Mouse (Mus musculus) urinary bladder, postnatal 25 days (tissue): ENCODE data around the gene Foxp3.

Experiments
- DNase-seq: peaks from one replicate; pipeline ENCODE4 v3.0.0; 2022; ENCODE audit warnings: low spot score

Gene Foxp3

DNA sequence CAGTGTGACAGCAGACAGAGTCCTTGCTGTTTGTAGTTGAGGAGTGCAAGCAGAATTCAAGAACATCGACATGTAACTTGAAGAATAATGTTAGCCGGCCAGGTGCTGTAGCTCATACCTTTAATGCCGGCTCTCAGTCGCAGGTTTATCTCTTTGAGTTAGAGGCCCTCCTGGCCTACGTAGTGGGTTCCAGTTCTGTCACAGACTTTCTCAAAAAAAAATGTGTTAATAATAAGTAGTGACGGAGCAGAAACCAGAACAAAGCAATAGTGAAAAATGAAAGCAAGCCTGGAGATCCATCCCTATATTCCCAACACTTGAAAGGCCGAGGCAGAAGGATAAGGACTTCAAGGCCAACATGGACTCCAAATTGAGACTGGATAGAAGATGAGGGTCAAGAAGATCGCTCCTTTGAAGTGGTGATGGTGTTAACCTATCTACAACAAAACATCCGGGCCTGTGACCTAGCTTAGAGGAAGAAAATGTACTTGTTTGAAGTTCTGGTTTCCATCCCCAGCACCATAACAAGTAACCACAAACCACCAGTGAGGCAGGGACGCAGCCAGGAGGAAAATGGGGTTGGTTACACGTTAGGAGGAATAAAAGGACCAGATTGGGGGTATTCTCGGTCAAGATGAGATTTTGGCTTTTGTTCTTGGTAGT lies 44.6 kb downstream of the Foxp3 start:
- DNase-seq: no peak

GRCm38 (mm10) chrX:7632560-7632959 lies 59.1 kb downstream of the Foxp3 start:
- no peak for DNase-seq

DNA sequence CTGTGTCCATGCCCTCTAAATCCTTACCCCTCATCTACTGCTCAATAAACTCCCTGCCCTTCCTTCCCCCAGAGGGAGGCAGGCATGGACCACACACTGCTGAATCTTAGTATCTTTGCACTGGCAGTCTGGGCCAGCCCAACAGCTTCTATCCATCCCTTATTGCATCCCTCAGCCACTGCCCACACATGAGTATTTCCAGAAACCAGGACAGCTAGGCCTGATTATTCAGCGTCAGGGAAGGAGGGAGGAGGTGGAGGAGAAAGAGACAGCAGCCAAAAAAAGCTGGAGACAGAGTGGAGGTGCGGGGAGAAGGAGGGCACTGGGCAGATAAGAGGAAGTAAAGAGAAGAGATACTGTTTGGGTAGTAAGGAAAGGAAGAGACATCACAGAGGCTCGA lies 61.7 kb downstream of the Foxp3 start:
- no peak for DNase-seq

DNA sequence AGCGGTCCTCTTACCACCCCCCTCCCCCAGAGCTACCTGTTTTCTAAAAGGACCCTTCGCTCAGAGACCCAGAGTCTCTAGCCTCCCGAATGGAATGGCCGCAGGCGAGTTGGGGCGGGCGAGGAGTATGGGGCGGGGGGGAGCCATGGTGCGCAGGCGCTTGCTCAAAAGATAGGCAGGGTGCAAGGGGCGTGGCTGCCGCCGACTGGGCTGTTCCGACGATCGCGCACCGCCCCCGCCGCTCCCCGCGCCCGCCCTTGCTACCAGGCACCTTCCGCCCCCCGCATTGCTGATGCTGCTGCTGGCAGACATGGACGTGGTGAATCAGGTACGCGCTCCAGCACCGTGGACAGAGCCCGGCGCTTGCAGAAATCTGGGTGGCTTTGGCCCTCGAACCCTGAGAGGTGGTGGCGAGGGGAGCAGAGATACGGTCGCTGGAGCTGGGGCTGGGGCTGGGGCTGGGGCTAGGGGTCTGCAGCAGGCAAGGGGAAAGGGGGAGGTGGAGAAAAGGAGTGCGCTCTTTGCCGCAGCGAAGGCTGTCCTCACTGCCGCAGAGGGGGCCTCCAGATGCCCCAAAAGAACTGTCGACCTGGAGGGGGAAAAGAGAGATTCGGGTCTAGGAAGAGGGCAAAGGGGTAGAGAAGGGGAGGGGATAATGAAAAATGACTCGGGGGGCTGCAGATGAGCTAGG lies 65.1 kb downstream of the Foxp3 start, which contains the start of gene Syp:
TSS of gene Syp (plus strand) at position 71 of the 691 bp plus-strand sequence.
- DNase-seq: peak; percentile 31

DNA sequence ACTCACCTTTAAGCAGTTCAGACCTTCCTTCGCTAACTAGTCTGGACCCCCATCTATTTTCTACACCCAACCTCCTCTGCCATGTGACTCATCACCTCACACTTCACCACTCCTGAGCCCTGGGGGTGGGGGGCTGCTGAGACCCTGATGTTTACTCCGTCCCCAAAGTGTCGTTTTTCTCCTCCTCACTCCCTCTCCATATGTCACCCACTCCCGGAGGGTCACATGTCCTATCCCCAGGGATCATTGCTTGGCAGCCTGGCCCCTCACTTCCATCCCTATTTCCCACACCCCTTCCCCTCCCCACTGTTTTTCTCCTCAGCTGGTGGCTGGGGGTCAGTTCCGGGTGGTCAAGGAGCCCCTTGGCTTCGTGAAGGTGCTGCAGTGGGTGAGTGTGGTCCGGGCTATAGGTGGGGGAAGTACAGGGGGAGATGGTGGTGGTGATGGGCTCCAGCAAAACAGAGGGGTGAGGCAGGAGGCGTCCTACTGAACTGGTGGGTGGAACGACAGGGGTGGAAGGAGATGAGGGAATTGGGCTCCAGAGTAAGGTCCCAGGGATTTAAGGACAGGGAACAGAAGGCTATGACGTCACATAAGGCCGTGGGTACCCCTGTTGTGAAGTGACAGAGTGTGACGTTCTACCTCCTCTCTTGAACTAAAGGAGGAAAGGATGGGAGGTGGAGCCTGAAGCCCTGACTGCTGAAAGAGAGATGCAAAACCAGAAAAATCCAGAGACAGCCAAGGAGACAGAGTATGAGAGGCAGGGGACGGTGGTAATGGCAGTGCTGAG lies 66.3 kb downstream of the Foxp3 start:
- DNase-seq: no peak

DNA sequence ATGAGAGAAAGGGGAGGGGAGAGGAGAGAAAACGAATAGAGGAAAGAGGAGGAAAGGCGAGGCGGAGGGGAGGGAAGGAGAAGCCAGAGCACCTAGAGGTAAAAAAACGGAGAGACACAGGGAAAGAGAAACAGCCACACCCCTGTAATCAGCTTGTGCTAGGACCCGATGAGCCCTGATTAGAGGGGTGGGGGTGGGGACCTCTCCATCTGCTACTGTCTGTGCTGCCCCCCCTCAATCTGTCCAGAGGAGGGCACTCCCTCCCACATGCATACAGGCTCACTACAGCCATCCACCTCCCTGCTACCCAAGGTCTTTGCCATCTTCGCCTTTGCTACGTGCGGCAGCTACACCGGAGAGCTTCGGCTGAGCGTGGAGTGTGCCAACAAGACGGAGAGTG lies 67.3 kb downstream of the Foxp3 start:
- DNase-seq: no peak
